Mouse (Mus musculus) liver, embryonic 12.5 days (tissue): ENCODE results near the gene Satb2. TPM values are rescaled to one million over a fixed set of nuclear protein-coding genes. Genes with fewer than 3 reads are reported as not detected.

Experiments used
- ATAC-seq: fragments of 200-750 bp; cut with Nextera tagmentation; 2 replicates; pipeline ENCODE4 v1.8.0; 2017; ENCODE audit warnings: moderate number of reproducible peaks, mild to moderate bottlenecking, moderate library complexity
- H3K27ac ChIP-seq: fragments of 300-500 bp; sonication (generic); 2 replicates; pipeline ENCODE4 v1.5.1; 2016; ENCODE audit warnings: mild to moderate bottlenecking
- H3K27me3 ChIP-seq: fragments of 300-500 bp; sonication (generic); replicated peaks from 2 replicates; pipeline ENCODE4 v1.6.1; 2016; ENCODE audit warnings: mild to moderate bottlenecking, moderate library complexity
- H3K36me3 ChIP-seq: fragments of 300-500 bp; sonication (generic); 2 replicates; pipeline ENCODE4 v1.6.1; 2016; ENCODE audit warnings: mild to moderate bottlenecking, moderate library complexity
- H3K4me1 ChIP-seq: fragments of 300-500 bp; sonication (generic); 2 replicates; pipeline ENCODE4 v1.6.1; 2016
- H3K4me2 ChIP-seq: fragments of 300-500 bp; sonication (generic); 2 replicates; pipeline ENCODE4 v1.6.1; 2016; ENCODE audit warnings: mild to moderate bottlenecking, moderate library complexity
- H3K4me3 ChIP-seq: fragments of 300-500 bp; sonication (generic); 2 replicates; pipeline ENCODE4 v1.5.1; 2016; ENCODE audit warnings: mild to moderate bottlenecking, moderate library complexity
- H3K9ac ChIP-seq: fragments of 300-500 bp; sonication (generic); 2 replicates; pipeline ENCODE4 v1.6.1; 2016; ENCODE audit warnings: mild to moderate bottlenecking, moderate library complexity
- H3K9me3 ChIP-seq: fragments of 300-500 bp; sonication (generic); replicated peaks from 2 replicates; pipeline ENCODE4 v1.6.1; 2016; ENCODE audit warnings: mild to moderate bottlenecking, moderate library complexity
- WGBS: fragments of 180-500 bp; shearing (Covaris S2); methylation state at CpG from one replicate; pipeline ENCODE4 v1.1.7; 2016; ENCODE audit not compliant: insufficient replicate concordance; 5-methylcytosine and 5-hydroxymethylcytosine counted together
- polyA plus RNA-seq: library from polyadenylated mRNA; unstranded; fragments of >200 nt; fragmentation: Nextera tagmentation; extraction: Ambion mirVana; gene quantifications from 2 replicates; pipeline ENCODE4 v1.2.1, GENCODE M21; 2016

Gene Satb2
- polyA plus RNA-seq: 0.02 and 0.05 TPM in 2 replicates

GRCm38 (mm10) chr1:56978151-56978700 lies at the start of gene Satb2:
Satb2 (minus strand) TSS chr1:56978650.
- H3K27ac ChIP-seq: no peak within 1 kb of the TSS
- H3K9ac ChIP-seq: no peak within 1 kb of the TSS
- H3K36me3 ChIP-seq: no peaks in the 10 kb centered on the region
- no peak for ATAC-seq
- no peaks in the 10 kb centered on the region for H3K9me3 ChIP-seq
- 0 out of 2 replicates have a peak within 1 kb of the TSS, but pooled peaks have one; percentile 17 for H3K4me3 ChIP-seq
- WGBS: 2% methylated on average over 19 of the region's 19 CpGs
- H3K4me2 ChIP-seq: peak within 1 kb of the TSS; percentile 37
- H3K4me1 ChIP-seq: no peaks in the 10 kb centered on the region
- peaks cover 87% of the 10 kb centered on the region for H3K27me3 ChIP-seq

DNA sequence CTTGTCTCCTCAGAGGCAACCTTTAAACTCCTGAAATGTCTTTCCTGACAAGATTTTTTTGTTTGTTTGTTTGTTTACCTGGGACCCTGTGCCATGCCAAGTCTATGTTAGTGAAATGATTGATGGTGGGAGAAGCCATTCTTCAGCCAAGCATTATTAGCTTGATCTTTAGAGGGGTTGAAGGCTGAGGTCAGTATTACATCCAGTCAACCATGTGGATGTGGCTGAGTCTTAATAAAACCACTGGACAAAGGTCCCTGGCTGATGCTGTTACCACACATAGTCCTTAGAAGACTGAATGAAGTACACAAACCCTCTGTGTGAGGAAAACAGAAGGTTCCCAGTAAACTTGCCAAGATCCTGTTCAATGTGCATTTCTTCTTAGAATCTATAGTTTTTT lies 40.5 kb upstream of the Satb2 start:
- no peak overlapping the region for H3K9ac ChIP-seq
- no peaks in the 10 kb centered on the region for H3K9me3 ChIP-seq
- no peaks in the 10 kb centered on the region for H3K36me3 ChIP-seq
- H3K27ac ChIP-seq: no peak overlapping the region
- no peaks in the 10 kb centered on the region for H3K27me3 ChIP-seq
- no peak for ATAC-seq
- H3K4me2 ChIP-seq: no peak overlapping the region
- H3K4me3 ChIP-seq: no peak overlapping the region
- H3K4me1 ChIP-seq: no peaks in the 10 kb centered on the region

DNA sequence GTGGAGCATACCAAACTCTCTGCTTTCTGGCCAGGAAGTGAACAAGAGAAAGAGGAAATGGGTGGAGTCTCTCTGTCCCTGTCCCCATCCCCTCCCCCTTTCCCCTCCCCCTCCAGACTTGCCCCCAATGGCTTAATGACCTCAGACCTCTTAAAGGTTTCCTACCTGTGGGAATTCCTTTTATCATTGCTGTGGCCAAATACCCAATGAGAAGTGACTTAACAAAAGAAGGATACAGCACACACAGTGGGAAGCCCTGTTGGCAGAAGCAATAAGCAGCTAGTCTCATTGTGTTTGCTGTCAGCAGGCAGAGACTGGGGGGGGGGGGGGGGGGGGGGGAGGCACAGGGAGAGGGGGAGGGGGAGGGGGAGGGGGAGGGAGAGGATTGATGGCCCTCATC lies 35.4 kb upstream of the Satb2 start:
- H3K27ac ChIP-seq: no peak overlapping the region
- H3K9ac ChIP-seq: no peak overlapping the region
- H3K4me3 ChIP-seq: no peak overlapping the region
- ATAC-seq: no peak
- H3K9me3 ChIP-seq: no peaks in the 10 kb centered on the region
- no peak overlapping the region for H3K4me2 ChIP-seq
- no peaks in the 10 kb centered on the region for H3K36me3 ChIP-seq
- no peaks in the 10 kb centered on the region for H3K27me3 ChIP-seq
- no peaks in the 10 kb centered on the region for H3K4me1 ChIP-seq

DNA sequence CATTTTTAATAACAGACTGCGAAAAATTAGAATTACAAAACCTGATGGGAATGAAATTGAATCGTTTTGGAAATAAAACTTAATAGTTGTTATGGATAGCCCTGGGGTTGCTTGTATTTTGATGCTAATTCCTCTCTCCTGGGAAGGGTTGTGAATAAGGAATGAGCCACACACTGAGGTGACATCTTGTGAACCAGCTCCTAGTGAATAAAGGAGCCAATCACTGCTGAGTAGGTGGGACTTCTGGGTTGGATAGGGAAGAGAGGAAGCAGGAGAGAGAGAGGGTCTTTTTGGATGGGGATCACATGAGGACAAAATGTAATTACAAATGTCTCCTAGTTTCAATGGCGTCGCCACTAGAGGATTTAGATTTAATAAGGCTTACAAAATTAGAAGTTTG lies 30.7 kb upstream of the Satb2 start:
- Histone ChIP-seq H3K4me2 (no peak overlapping the region), H3K27me3 (no peaks in the 10 kb centered on the region), H3K4me1 (no peaks in the 10 kb centered on the region), H3K9ac (no peak overlapping the region), H3K4me3 (no peak overlapping the region), H3K36me3 (no peaks in the 10 kb centered on the region), H3K27ac (no peak overlapping the region), H3K9me3 (no peaks in the 10 kb centered on the region)
- ATAC-seq: no peak
- 52% methylated on average over 4 of the region's 4 CpGs for WGBS

- no peaks in the 10 kb centered on the region for H3K36me3 ChIP-seq
- no peak overlapping the region for H3K4me3 ChIP-seq
- 35% methylated on average over 2 of the region's 2 CpGs for WGBS
- H3K9ac ChIP-seq: no peak overlapping the region
- no peaks in the 10 kb centered on the region for H3K9me3 ChIP-seq
- ATAC-seq: no peak
- H3K4me1 ChIP-seq: no peaks in the 10 kb centered on the region
- H3K27me3 ChIP-seq: no peaks in the 10 kb centered on the region
- H3K4me2 ChIP-seq: no peak overlapping the region
- H3K27ac ChIP-seq: no peak overlapping the region
These were observed 16.6 kb upstream of the Satb2 start for GRCm38 (mm10) chr1:56995041-56995440.

DNA sequence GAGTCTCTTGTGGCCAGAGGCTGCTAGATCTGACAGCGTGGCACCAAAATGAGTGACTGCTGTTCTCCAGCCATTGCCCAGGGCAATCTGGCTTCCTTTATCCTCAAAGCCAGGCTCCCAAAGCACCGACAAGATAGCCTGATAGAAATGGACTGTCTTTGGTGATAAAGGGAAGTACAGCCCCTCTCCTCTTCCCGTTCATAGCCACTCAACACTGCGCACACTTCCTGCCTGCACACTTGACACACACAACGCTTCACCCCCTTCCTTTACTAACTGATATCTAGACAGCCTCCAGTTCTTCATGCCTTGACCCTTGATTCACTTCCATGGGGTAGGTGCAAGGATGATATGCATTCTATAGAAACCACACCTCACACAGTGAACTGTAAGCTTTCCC lies 13.9 kb upstream of the Satb2 start:
- H3K9me3 ChIP-seq: no peaks in the 10 kb centered on the region
- ATAC-seq: 0 out of 2 replicates have a peak, but pooled peaks have one; percentile 46
- H3K4me2 ChIP-seq: no peak overlapping the region
- 17% methylated on average over 5 of the region's 5 CpGs for WGBS
- H3K4me1 ChIP-seq: no peaks in the 10 kb centered on the region
- H3K9ac ChIP-seq: no peak overlapping the region
- H3K27ac ChIP-seq: no peak overlapping the region
- H3K27me3 ChIP-seq: peaks cover 3% of the 10 kb centered on the region; the same call in 1 of the 2 replicates
- H3K4me3 ChIP-seq: no peak overlapping the region
- H3K36me3 ChIP-seq: no peaks in the 10 kb centered on the region

- H3K36me3 ChIP-seq: no peaks in the 10 kb centered on the region
- H3K27ac ChIP-seq: no peak overlapping the region
- no peaks in the 10 kb centered on the region for H3K4me1 ChIP-seq
- no peak overlapping the region for H3K4me2 ChIP-seq
- H3K9me3 ChIP-seq: no peaks in the 10 kb centered on the region
- no peak for ATAC-seq
- peaks cover 10% of the 10 kb centered on the region for H3K27me3 ChIP-seq
- no peak overlapping the region for H3K9ac ChIP-seq
- WGBS: 29% methylated on average over 4 of the region's 4 CpGs
- H3K4me3 ChIP-seq: no peak overlapping the region
These were observed 13.2 kb upstream of the Satb2 start for GRCm38 (mm10) chr1:56991613-56992012.

- Histone ChIP-seq H3K9ac (no peak overlapping the region), H3K27ac (no peak overlapping the region), H3K4me1 (no peaks in the 10 kb centered on the region), H3K36me3 (no peaks in the 10 kb centered on the region), H3K4me2 (no peak overlapping the region), H3K9me3 (no peaks in the 10 kb centered on the region), H3K27me3 (peaks cover 81% of the 10 kb centered on the region), H3K4me3 (no peak overlapping the region)
- 11% methylated on average over 14 of the region's 14 CpGs for WGBS
- no peak for ATAC-seq
These were observed 6.0 kb upstream of the Satb2 start for GRCm38 (mm10) chr1:56984483-56984810.

DNA sequence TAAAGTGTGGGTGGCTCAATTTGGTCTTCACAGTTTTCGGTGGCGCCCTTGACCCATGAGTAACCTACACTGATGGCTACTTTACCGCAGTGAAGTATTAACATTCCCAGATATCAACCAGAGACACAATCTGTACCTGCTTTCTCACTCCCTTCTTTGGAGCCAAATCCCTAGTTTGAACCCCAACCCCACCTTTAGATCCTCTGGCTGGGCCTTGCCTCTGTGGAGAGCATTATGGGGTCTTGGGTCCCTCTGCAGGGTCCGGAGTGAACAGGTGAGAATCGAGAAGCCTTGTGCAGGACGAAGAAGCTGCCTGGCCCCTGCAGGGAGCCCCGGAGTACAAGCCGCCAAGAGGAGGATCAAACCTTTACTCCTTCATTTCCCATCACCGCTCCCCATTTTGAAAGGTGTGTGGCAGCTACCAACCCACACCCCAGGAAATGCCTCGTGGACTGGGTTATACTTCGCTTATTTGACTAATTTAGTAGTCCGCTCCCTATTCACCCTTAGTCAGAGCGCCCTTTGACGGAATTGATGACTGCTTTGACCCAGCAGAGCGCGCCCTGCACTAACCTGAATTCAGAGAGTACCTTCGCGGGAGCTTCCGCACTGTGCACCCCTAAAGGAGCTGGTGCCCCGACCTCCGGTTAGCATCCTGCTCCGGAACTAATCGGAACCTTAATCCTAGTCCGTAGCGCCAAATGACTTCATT lies 5.5 kb upstream of the Satb2 start:
- H3K9ac ChIP-seq: no peak overlapping the region
- H3K9me3 ChIP-seq: no peaks in the 10 kb centered on the region
- H3K4me3 ChIP-seq: no peak overlapping the region
- no peak overlapping the region for H3K27ac ChIP-seq
- no peak overlapping the region for H3K4me2 ChIP-seq
- no peaks in the 10 kb centered on the region for H3K36me3 ChIP-seq
- no peaks in the 10 kb centered on the region for H3K4me1 ChIP-seq
- 6% methylated on average over 25 of the region's 25 CpGs for WGBS
- H3K27me3 ChIP-seq: peaks cover 83% of the 10 kb centered on the region
- ATAC-seq: no peak

DNA sequence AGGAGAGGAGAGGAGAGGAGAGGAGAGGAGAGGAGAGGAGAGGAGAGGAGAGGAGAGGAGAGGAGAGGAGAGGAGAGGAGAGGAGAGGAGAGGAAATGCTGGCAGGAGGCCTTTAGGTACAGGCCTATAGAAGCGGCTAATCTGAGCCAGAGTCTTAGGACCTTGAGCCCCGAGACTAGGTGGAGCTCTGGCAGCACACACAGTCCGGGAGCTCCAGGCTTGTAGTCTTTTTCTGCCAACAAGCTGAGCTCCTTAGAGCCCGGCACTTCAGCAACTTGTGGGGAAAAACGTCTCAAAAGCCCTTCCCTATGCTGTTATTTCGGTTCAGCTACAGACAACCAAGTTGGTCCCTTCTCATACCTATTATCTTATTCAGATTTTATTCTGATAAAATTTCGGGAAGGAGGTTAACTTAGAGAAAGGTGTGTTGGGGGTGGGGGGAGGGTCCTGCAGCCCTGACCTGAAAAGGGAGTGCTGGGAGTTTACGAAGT lies 4.7 kb upstream of the Satb2 start:
- no peak for ATAC-seq
- H3K4me2 ChIP-seq: no peak overlapping the region
- no peak overlapping the region for H3K27ac ChIP-seq
- no peaks in the 10 kb centered on the region for H3K9me3 ChIP-seq
- H3K4me1 ChIP-seq: no peaks in the 10 kb centered on the region
- no peak overlapping the region for H3K4me3 ChIP-seq
- 2% methylated on average over 8 of the region's 8 CpGs for WGBS
- H3K36me3 ChIP-seq: no peaks in the 10 kb centered on the region
- H3K27me3 ChIP-seq: peaks cover 89% of the 10 kb centered on the region
- H3K9ac ChIP-seq: no peak overlapping the region

DNA sequence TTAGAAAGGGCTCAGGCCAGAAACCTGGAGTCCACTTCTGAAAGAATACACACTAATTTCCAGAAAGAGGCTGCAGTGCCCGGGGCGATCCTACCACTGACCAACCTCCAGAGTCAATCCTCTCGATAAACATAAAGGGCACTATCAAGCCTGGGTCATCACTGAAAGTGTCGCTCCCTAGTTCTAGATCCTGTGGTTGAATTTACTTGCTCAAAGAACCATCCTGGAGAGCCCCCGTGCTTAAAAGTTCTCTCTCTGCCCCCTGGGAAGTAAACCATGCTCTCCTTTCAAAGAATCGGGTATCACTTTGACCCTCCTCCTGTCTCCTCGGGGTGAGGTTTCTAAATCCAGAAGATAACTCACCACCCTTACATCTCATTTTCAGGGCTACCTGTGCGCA lies 4.2 kb upstream of the Satb2 start:
- Histone ChIP-seq H3K27ac (no peak overlapping the region), H3K9me3 (no peaks in the 10 kb centered on the region), H3K4me1 (no peaks in the 10 kb centered on the region), H3K27me3 (peaks cover 94% of the 10 kb centered on the region), H3K36me3 (no peaks in the 10 kb centered on the region), H3K4me3 (no peak overlapping the region), H3K9ac (no peak overlapping the region), H3K4me2 (no peak overlapping the region)
- no peak for ATAC-seq
- WGBS: 3% methylated on average over 8 of the region's 8 CpGs

DNA sequence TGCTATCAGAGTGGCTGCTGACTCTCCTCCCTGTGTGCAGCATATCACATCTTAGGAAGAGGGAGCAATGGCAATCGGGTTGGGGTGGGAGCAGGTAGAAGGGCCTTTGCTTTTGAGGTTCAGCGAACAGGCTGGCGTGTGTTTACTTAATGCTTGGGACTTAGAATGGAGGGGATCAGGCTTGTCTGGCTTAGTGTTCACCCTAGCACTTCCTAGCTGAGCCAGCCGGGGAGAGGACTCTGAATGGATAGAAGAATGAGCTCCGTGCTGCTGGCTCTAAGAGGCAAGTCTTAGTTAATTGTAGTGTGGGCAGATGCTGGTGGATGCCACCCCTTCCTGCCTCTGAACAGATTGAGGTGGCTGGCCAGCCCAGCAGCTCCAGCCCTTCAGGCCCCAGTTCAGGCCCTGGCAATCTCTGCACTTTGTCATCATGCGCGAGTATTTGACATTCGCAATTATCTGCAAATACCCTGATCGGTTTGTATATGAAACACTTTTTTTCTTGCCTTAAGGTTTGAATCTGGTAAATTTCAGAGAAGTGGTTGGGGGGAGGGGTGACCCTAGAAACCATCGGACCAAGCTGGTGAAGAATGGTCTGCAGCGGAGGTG lies 3.6 kb upstream of the Satb2 start:
- Histone ChIP-seq H3K4me3 (no peak overlapping the region), H3K27me3 (peaks cover 94% of the 10 kb centered on the region), H3K27ac (no peak overlapping the region), H3K4me1 (no peaks in the 10 kb centered on the region), H3K9ac (no peak overlapping the region), H3K4me2 (no peak overlapping the region), H3K9me3 (no peaks in the 10 kb centered on the region), H3K36me3 (no peaks in the 10 kb centered on the region)
- ATAC-seq: no peak
- WGBS: 4% methylated on average over 11 of the region's 11 CpGs
